Mouse (Mus musculus) gonadal fat pad, adult 2 months (tissue): ENCODE results near the gene Foxo3. TPM values are rescaled to one million over a fixed set of nuclear protein-coding genes. Genes with fewer than 3 reads are reported as not detected.

ENCODE experiments used
- polyA plus RNA-seq: library from polyadenylated mRNA; depleted of rRNA; stranded (reverse); fragments of >200 nt; gene quantifications from 2 replicates; pipeline ENCODE4 v1.2.3, GENCODE M21; 2012; rRNA removed

Gene Foxo3
- polyA plus RNA-seq, 1 experiment: 29.1 TPM

Other genes with a start within 250 kb of the Foxo3 start
- gene Afg1l, start 201.8 kb upstream of the Foxo3 start, polyA plus RNA-seq: 4.2 and 5.2 TPM in 2 replicates
- 257 and 274 TPM in 2 replicates for gene Snx3, start 225.3 kb upstream of the Foxo3 start, polyA plus RNA-seq